Mouse (Mus musculus) limb, embryonic 11.5 days (tissue): ENCODE measurements around the gene Nwd2. TPM values are rescaled to one million over a fixed set of nuclear protein-coding genes. Genes with fewer than 3 reads are reported as not detected.

Experiments
- ATAC-seq: fragments of 200-750 bp; cut with Nextera tagmentation; 2 replicates; pipeline ENCODE4 v1.8.0; 2017; ENCODE audit warnings: low read depth; ENCODE audit not compliant: insufficient number of reproducible peaks, low FRiP score, low TSS enrichment
- DNase-seq: peaks from one replicate; pipeline ENCODE4 v3.0.0-alpha.2; 2015; ENCODE audit warnings: low spot score
- H3K27ac ChIP-seq: fragments of 300-500 bp; sonication (generic); replicated peaks from 2 replicates; pipeline ENCODE4 v1.5.1; 2014; ENCODE audit warnings: low read depth, mild to moderate bottlenecking, low read length
- H3K27me3 ChIP-seq: fragments of 300-500 bp; sonication (generic); 2 replicates; pipeline ENCODE4 v1.6.1; 2014; ENCODE audit warnings: mild to moderate bottlenecking, low read length, mixed read lengths; ENCODE audit not compliant: control insufficient read depth, insufficient read depth
- H3K36me3 ChIP-seq: fragments of 300-500 bp; sonication (generic); 2 replicates; pipeline ENCODE4 v1.6.1; 2014; ENCODE audit warnings: mild to moderate bottlenecking, low read length, moderate library complexity, mixed read lengths; ENCODE audit not compliant: control insufficient read depth, insufficient read depth
- H3K4me1 ChIP-seq: fragments of 300-500 bp; sonication (generic); 2 replicates; pipeline ENCODE4 v1.6.1; 2014; ENCODE audit warnings: low read length, mixed read lengths; ENCODE audit not compliant: control insufficient read depth, insufficient read depth
- H3K4me2 ChIP-seq: fragments of 300-500 bp; sonication (generic); 2 replicates; pipeline ENCODE4 v1.6.1; 2014; ENCODE audit warnings: low read depth, mild to moderate bottlenecking, moderate library complexity; ENCODE audit not compliant: severe bottlenecking
- H3K4me3 ChIP-seq: fragments of 300-500 bp; sonication (generic); 2 replicates; pipeline ENCODE4 v1.5.1; 2014; ENCODE audit warnings: low read depth, low read length
- H3K9ac ChIP-seq: fragments of 300-500 bp; sonication (generic); 2 replicates; pipeline ENCODE4 v1.6.1; 2014; ENCODE audit warnings: mild to moderate bottlenecking, low read length
- H3K9me3 ChIP-seq: fragments of 300-500 bp; sonication (generic); 2 replicates; pipeline ENCODE4 v1.6.1; 2016; ENCODE audit warnings: low read length; ENCODE audit not compliant: control insufficient read depth
- WGBS: fragments of 180-500 bp; shearing (Covaris S2); extraction: QIAGEN DNeasy Blood & Tissue Kit; methylation state at CpG from one replicate; pipeline ENCODE4 v1.1.7; 2014; 5-methylcytosine and 5-hydroxymethylcytosine counted together
- polyA plus RNA-seq: library from polyadenylated mRNA; unstranded; fragments of >200 nt; fragmentation: Nextera tagmentation; extraction: Ambion mirVana; gene quantifications from 2 replicates; pipeline ENCODE4 v1.2.1, GENCODE M21; 2014

The Nwd2 gene
- polyA plus RNA-seq, 1 experiment from 2014 or later, result 0.15 TPM

GRCm38 (mm10) chr5:63839801-63840416 is 191.0 kb downstream of the Nwd2 start:
- ATAC-seq (no peak), DNase-seq (no peak)
- 48% methylated on average over 12 of the region's 12 CpGs for WGBS
- Histone ChIP-seq H3K9me3 (no peaks in the 10 kb centered on the region), H3K4me1 (0 out of 2 replicates have a peak, but pooled peaks cover 2% of the 10 kb centered on the region), H3K4me3 (no peak overlapping the region), H3K4me2 (no peak overlapping the region), H3K9ac (no peak overlapping the region), H3K36me3 (no peaks in the 10 kb centered on the region), H3K27ac (no peak overlapping the region), H3K27me3 (no peaks in the 10 kb centered on the region)

GRCm38 (mm10) chr5:63847080-63847479 is 198.2 kb downstream of the Nwd2 start:
- no peaks in the 10 kb centered on the region for H3K4me1 ChIP-seq
- WGBS, result 94% methylated on average over 8 of the region's 8 CpGs
- DNase-seq, result no peak
- no peak overlapping the region for H3K27ac ChIP-seq
- no peak overlapping the region for H3K9ac ChIP-seq
- H3K36me3 ChIP-seq, result no peaks in the 10 kb centered on the region
- H3K27me3 ChIP-seq, result no peaks in the 10 kb centered on the region
- ATAC-seq, result no peak
- H3K4me3 ChIP-seq, result no peak overlapping the region
- H3K9me3 ChIP-seq, result no peaks in the 10 kb centered on the region
- H3K4me2 ChIP-seq, result no peak overlapping the region

- Histone ChIP-seq H3K4me1 (no peaks in the 10 kb centered on the region), H3K9ac (no peak overlapping the region), H3K4me2 (no peak overlapping the region), H3K36me3 (no peaks in the 10 kb centered on the region), H3K9me3 (no peaks in the 10 kb centered on the region), H3K27me3 (no peaks in the 10 kb centered on the region), H3K27ac (no peak overlapping the region), H3K4me3 (no peak overlapping the region)
- WGBS, result 92% methylated on average over 13 of the region's 13 CpGs
- ATAC-seq (no peak), DNase-seq (no peak)
Measured at GRCm38 (mm10) chr5:63847541-63848226, 198.8 kb downstream of the Nwd2 start.

- H3K27me3 ChIP-seq, result no peaks in the 10 kb centered on the region
- 90% methylated on average over 8 of the region's 8 CpGs for WGBS
- no peaks in the 10 kb centered on the region for H3K9me3 ChIP-seq
- H3K27ac ChIP-seq, result no peak overlapping the region
- H3K4me3 ChIP-seq, result no peak overlapping the region
- H3K4me1 ChIP-seq, result no peaks in the 10 kb centered on the region
- DNase-seq (no peak), ATAC-seq (no peak)
- no peak overlapping the region for H3K4me2 ChIP-seq
- no peak overlapping the region for H3K9ac ChIP-seq
- H3K36me3 ChIP-seq, result no peaks in the 10 kb centered on the region
Measured at GRCm38 (mm10) chr5:63858901-63859300, 210.0 kb downstream of the Nwd2 start.

Other genes starting within 250 kb of the Nwd2 start
- gene 0610040J01Rik, start 163.3 kb downstream of the Nwd2 start, polyA plus RNA-seq, result 2.1 and 2.3 TPM in 2 replicates